Mouse (Mus musculus): Measurements from ENCODE around the gene 1700007K13Rik. TPM values are rescaled to one million over a fixed set of nuclear protein-coding genes. Genes with fewer than 3 reads are reported as not detected.
A peak's percentile ranks its signal among the peaks of the same experiment; 100 is the strongest.

The 1700007K13Rik gene
- total and polyA plus RNA-seq, 2 experiments from 2014 or later = 0.15 TPM; not detected in 1

DNA sequence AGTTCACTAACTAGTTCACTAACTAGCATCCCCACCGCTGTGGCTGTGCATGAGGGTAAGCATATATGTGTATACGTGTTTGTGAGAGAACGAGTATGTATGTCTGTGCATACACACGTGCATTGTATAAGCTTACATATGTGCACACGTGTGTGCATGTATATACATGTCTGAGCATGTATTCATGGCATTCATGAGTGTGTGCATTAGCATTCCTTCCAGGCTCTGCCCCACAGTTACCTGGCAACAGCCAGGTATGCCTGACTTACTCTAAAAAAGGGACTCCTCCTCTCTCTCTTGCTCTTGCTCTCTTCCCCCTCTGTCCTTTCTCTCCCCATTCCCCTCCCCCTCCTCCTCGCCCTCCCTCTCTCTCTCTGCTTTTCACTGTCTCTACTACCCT is 38.9 kb downstream of the 1700007K13Rik start:
- H3K9me3 ChIP-seq (replicated peaks; ENCODE audit: control insufficient read depth, low read length) = peaks cover 6% of the 10 kb centered on the region; the same call in 1 of the 2 replicates
- H3K4me2 ChIP-seq (ENCODE audit: low read depth, low read length) = no peak overlapping the region
- TF ChIP-seq EP300 (IDR thresholded peaks at IDR 0.05; ENCODE audit: low read depth) (no peak), CTCF (IDR thresholded peaks at IDR 0.05; ENCODE audit: low read depth) (no peak)
- no peaks in the 10 kb centered on the region for H3K36me3 ChIP-seq (replicated peaks; ENCODE audit: control insufficient read depth, insufficient read depth, low read length)
- DNase-seq (ENCODE audit: low spot score) (no peak), ATAC-seq (ENCODE audit: insufficient read depth, low read depth) (no peak)
- H3K4me1 ChIP-seq (ENCODE audit: control insufficient read depth, insufficient read depth) = no peaks in the 10 kb centered on the region
- H3K4me3 ChIP-seq (ENCODE audit: low read depth, low read length) = no peak overlapping the region
- H3K9ac ChIP-seq (replicated peaks; ENCODE audit: low read depth, low read length) = no peak overlapping the region
- H3K27me3 ChIP-seq (ENCODE audit: control insufficient read depth, insufficient read depth, low read length) = no peaks in the 10 kb centered on the region
- H3K27ac ChIP-seq (ENCODE audit: low read depth) = no peak overlapping the region
- 69% methylated on average over 6 of the region's 6 CpGs for WGBS

DNA sequence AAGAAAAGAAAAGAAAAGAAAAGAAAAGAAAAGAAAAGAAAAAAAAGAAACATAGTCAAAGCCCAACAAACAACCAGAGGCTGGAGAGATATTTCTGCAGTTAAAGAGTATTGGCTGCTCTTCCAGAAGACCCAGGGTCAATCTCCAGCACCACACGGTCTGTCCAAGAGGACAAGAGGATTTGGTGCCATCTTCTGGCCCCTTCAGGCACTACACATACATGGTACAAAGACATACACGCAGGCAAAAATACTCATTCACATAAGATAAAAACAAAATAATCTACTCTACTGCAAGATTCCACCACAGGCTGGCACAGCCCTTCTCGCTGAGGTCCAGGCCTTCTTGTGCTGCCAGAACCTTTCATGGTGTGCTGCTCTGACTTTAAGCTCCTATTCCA is 43.0 kb downstream of the 1700007K13Rik start:
- no peak overlapping the region for H3K4me2 ChIP-seq (ENCODE audit: low read depth, low read length)
- WGBS = 24% methylated on average over 3 of the region's 3 CpGs
- H3K9me3 ChIP-seq (replicated peaks; ENCODE audit: control insufficient read depth, low read length) = no peaks in the 10 kb centered on the region
- no peak overlapping the region for H3K4me3 ChIP-seq (ENCODE audit: low read depth, low read length)
- H3K4me1 ChIP-seq (ENCODE audit: control insufficient read depth, insufficient read depth) = no peaks in the 10 kb centered on the region
- H3K27ac ChIP-seq (ENCODE audit: low read depth) = no peak overlapping the region
- peaks cover 12% of the 10 kb centered on the region for H3K27me3 ChIP-seq (ENCODE audit: control insufficient read depth, insufficient read depth, low read length)
- TF ChIP-seq CTCF (IDR thresholded peaks at IDR 0.05; ENCODE audit: low read depth) (peak; percentile 40), EP300 (IDR thresholded peaks at IDR 0.05; ENCODE audit: low read depth) (no peak)
- DNase-seq (ENCODE audit: low spot score) (no peak), ATAC-seq (ENCODE audit: insufficient read depth, low read depth) (no peak)
- H3K9ac ChIP-seq (replicated peaks; ENCODE audit: low read depth, low read length) = no peak overlapping the region
- H3K36me3 ChIP-seq (replicated peaks; ENCODE audit: control insufficient read depth, insufficient read depth, low read length) = no peaks in the 10 kb centered on the region

DNA sequence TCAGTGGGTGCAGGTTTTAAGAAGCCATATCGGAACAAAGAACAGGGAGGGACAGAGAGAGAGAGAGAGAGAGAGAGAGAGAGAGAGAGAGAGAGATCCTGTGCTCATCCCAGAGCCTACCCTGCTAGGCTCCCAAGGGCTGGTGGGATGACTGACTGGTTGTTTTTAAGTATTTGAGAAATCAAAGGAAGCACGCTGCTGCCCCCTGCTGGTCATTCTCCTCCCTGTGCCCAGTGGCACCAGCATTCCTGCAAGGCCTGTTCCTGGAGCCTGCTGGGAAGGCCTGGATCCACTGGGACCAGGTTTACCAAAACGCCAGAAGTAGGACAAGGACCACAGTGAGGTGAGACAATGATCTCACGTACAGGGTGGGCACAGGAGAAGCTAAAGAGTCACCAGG is 46.2 kb downstream of the 1700007K13Rik start:
- Histone ChIP-seq H3K4me1 (ENCODE audit: control insufficient read depth, insufficient read depth) (peaks cover 9% of the 10 kb centered on the region), H3K9ac (replicated peaks; ENCODE audit: low read depth, low read length) (no peak overlapping the region), H3K27ac (ENCODE audit: low read depth) (no peak overlapping the region), H3K4me3 (ENCODE audit: low read depth, low read length) (no peak overlapping the region), H3K9me3 (replicated peaks; ENCODE audit: control insufficient read depth, low read length) (no peaks in the 10 kb centered on the region), H3K36me3 (replicated peaks; ENCODE audit: control insufficient read depth, insufficient read depth, low read length) (no peaks in the 10 kb centered on the region), H3K27me3 (ENCODE audit: control insufficient read depth, insufficient read depth, low read length) (peaks cover 12% of the 10 kb centered on the region), H3K4me2 (ENCODE audit: low read depth, low read length) (no peak overlapping the region)
- ATAC-seq (ENCODE audit: insufficient read depth, low read depth) = no peak
- WGBS = 24% methylated on average over 4 of the region's 4 CpGs
- TF ChIP-seq CTCF (IDR thresholded peaks at IDR 0.05; ENCODE audit: low read depth) = peak; percentile 87
- no peak for TF ChIP-seq EP300 (IDR thresholded peaks at IDR 0.05; ENCODE audit: low read depth)
- DNase-seq (ENCODE audit: low spot score) = peak; percentile 78

DNA sequence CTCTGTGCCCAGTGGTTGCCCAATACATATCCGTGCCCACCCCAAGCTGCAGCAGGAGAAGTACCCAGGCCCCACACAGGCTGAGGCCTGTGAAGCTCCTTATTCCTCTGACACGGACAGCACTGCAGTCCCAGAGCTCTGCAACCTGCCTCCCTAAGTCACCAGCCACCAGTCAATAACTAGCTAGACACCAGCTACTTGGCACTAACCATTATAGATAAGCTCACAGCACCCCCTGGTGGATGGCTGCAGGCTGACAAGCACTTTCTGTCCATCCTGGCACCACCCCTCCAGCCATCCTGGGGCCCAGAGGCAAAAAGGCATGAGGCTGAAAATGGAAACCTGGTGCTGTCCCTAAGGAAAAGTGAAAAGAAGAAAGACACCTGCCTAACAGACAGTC is 48.1 kb downstream of the 1700007K13Rik start:
- Histone ChIP-seq H3K9ac (replicated peaks; ENCODE audit: low read depth, low read length) (no peak overlapping the region), H3K9me3 (replicated peaks; ENCODE audit: control insufficient read depth, low read length) (no peaks in the 10 kb centered on the region), H3K4me2 (ENCODE audit: low read depth, low read length) (no peak overlapping the region), H3K27ac (ENCODE audit: low read depth) (no peak overlapping the region), H3K36me3 (replicated peaks; ENCODE audit: control insufficient read depth, insufficient read depth, low read length) (no peaks in the 10 kb centered on the region), H3K27me3 (ENCODE audit: control insufficient read depth, insufficient read depth, low read length) (peaks cover 12% of the 10 kb centered on the region), H3K4me3 (ENCODE audit: low read depth, low read length) (no peak overlapping the region), H3K4me1 (ENCODE audit: control insufficient read depth, insufficient read depth) (peaks cover 21% of the 10 kb centered on the region)
- 37% methylated on average over 2 of the region's 2 CpGs for WGBS
- peak; percentile 79 for DNase-seq (ENCODE audit: low spot score)
- peak; percentile 32; the same call in 1 of the 2 replicates for ATAC-seq (ENCODE audit: insufficient read depth, low read depth)
- TF ChIP-seq EP300 (IDR thresholded peaks at IDR 0.05; ENCODE audit: low read depth) (no peak), CTCF (IDR thresholded peaks at IDR 0.05; ENCODE audit: low read depth) (peak; percentile 86)

DNA sequence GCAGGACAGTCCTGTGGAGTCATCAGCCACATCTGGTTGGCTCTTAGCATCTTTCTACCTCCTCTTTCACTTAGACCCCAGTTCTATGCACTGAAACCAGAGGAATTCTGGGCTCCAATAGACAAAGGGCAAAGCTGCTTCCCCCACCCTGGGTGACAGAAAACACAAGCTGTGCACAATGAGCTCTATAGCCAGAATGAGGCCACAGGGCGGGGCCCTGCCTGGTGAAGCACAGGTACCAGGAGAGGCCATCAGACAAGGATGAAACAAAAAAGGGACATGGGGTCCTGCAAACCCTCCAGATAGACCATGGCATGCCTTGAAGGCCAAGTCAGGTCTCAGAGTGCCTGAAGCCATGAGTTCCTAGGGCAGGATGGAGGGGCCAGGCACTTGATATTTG is 49.6 kb downstream of the 1700007K13Rik start:
- H3K27ac ChIP-seq (ENCODE audit: low read depth) = no peak overlapping the region

DNA sequence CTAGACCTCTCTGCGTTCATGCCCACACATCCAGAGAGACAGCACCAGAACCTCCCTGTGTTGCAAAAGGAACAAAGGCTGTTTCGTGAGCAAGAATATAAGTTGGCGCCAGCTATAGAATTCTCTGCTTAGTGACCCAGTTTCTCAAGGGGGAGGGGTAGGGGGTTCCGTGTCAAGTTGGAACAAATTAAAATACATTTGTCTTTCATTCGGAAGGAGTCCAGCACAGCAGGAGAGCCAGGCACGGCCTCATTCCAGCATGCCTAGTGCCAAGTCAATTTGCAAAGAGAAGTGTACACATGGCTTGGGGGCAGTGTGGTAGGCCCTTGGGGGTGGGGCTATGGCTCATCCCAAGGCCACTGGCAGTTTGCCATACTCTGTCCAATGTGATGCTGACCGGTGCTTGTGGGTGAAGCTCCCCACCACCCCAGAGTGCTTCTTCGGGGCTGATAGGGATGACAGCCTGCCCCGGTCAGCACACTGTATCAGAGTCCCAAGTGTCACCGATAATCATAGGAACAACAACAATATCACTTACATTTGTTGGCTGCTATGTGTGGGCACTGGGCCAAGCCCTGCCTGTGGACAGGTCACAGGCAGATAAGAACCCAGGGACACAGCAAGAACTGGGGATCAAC is 50.6 kb downstream of the 1700007K13Rik start:
- Histone ChIP-seq H3K4me1 (ENCODE audit: control insufficient read depth, insufficient read depth) (peaks cover 21% of the 10 kb centered on the region), H3K27ac (ENCODE audit: low read depth) (no peak overlapping the region), H3K9me3 (replicated peaks; ENCODE audit: control insufficient read depth, low read length) (no peaks in the 10 kb centered on the region), H3K4me2 (ENCODE audit: low read depth, low read length) (peak overlapping the region; percentile 15; the same call in 1 of the 2 replicates), H3K36me3 (replicated peaks; ENCODE audit: control insufficient read depth, insufficient read depth, low read length) (no peaks in the 10 kb centered on the region), H3K9ac (replicated peaks; ENCODE audit: low read depth, low read length) (no peak overlapping the region), H3K27me3 (ENCODE audit: control insufficient read depth, insufficient read depth, low read length) (peaks cover 12% of the 10 kb centered on the region), H3K4me3 (ENCODE audit: low read depth, low read length) (no peak overlapping the region)
- DNase-seq (ENCODE audit: low spot score) (peak; percentile 43), ATAC-seq (ENCODE audit: insufficient read depth, low read depth) (peak; percentile 66)
- TF ChIP-seq EP300 (IDR thresholded peaks at IDR 0.05; ENCODE audit: low read depth) (peak; percentile 25; the same call in 1 of the 2 replicates), CTCF (IDR thresholded peaks at IDR 0.05; ENCODE audit: low read depth) (no peak)
- 26% methylated on average over 10 of the region's 10 CpGs for WGBS

More for the DNA sequence above, 49.6 kb downstream of the 1700007K13Rik start:
- no peak for DNase-seq (ENCODE audit: low spot score)
- 94% methylated on average over 1 of the region's 1 CpGs for WGBS
- Histone ChIP-seq H3K9ac (replicated peaks; ENCODE audit: low read depth, low read length) (no peak overlapping the region), H3K4me1 (ENCODE audit: control insufficient read depth, insufficient read depth) (peaks cover 21% of the 10 kb centered on the region), H3K4me3 (ENCODE audit: low read depth, low read length) (no peak overlapping the region), H3K4me2 (ENCODE audit: low read depth, low read length) (no peak overlapping the region), H3K9me3 (replicated peaks; ENCODE audit: control insufficient read depth, low read length) (no peaks in the 10 kb centered on the region), H3K27me3 (ENCODE audit: control insufficient read depth, insufficient read depth, low read length) (peaks cover 12% of the 10 kb centered on the region), H3K36me3 (replicated peaks; ENCODE audit: control insufficient read depth, insufficient read depth, low read length) (no peaks in the 10 kb centered on the region)
- no peak for ATAC-seq (ENCODE audit: insufficient read depth, low read depth)
- TF ChIP-seq EP300 (IDR thresholded peaks at IDR 0.05; ENCODE audit: low read depth) = no peak
- TF ChIP-seq CTCF (IDR thresholded peaks at IDR 0.05; ENCODE audit: low read depth) = no peak
